Comparison of ENCODE assay signal across 22 mouse cellular contexts in genomic region chr6:115565479-115566045, GRCm38 (mm10). TPM values are rescaled to one million over a fixed set of nuclear protein-coding genes. Genes with fewer than 3 reads are reported as not detected.
"Had no signal": no experiment of that assay in that cellular context is flagged by ENCODE, and none has a peak within 500 bp of the region (broad histone marks: within the 10 kb centered on the region; RNA-seq: fewer than 3 reads in every experiment).

No protein-coding gene starts in this region.

- H3K9me3 ChIP-seq: midbrain, embryonic 12.5 days; midbrain, embryonic 15.5 days had no signal

- DNase-seq: kidney, adult 18-20 months; kidney, adult 9 months; kidney, postnatal 25 days; layer of hippocampus, adult 9-11 months; liver, embryonic 13.5 days; lung, adult 2 months; lung, postnatal 14 days; lung, postnatal 4 days; thymus, adult 2 months; thymus, postnatal 14 days; thymus, postnatal 4 days had no signal

- H3K4me2 ChIP-seq: liver, embryonic 13.5 days; midbrain, embryonic 12.5 days; midbrain, embryonic 15.5 days had no signal

- H3K27ac ChIP-seq: kidney, postnatal 0 days; layer of hippocampus, adult 2 months; liver, embryonic 13.5 days; midbrain, embryonic 12.5 days; midbrain, embryonic 15.5 days; stomach, postnatal 0 days had no signal

- H3K9ac ChIP-seq: liver, embryonic 13.5 days; midbrain, embryonic 12.5 days; midbrain, embryonic 15.5 days had no signal

- H3K4me1 ChIP-seq: liver, embryonic 13.5 days; midbrain, embryonic 12.5 days; midbrain, embryonic 15.5 days had no signal

- ATAC-seq: midbrain, embryonic 15.5 days had no signal

- H3K27me3 ChIP-seq: liver, embryonic 13.5 days; midbrain, embryonic 12.5 days; midbrain, embryonic 15.5 days had no signal

- H3K4me3 ChIP-seq: layer of hippocampus, adult 2 months; liver, embryonic 13.5 days; midbrain, embryonic 12.5 days; midbrain, embryonic 15.5 days had no signal

RNA-seq across cellular contexts. Expression of gene Mkrn2os, which starts 26.8 kb away (rescaled TPM):
- total RNA-seq: layer of hippocampus, adult 2 months; layer of hippocampus, postnatal 25 days; left cerebral cortex, adult 18-20 months; left cerebral cortex, postnatal 25 days; megakaryocyte progenitor cell, adult 5-6 weeks; megakaryocyte-erythroid progenitor cell, adult 5-6 weeks had no signal
- polyA plus RNA-seq: limb, embryonic 11.5 days; lung, adult 2 months had no signal
